Mouse (Mus musculus): ENCODE data around the gene Thoc3. TPM values are rescaled to one million over a fixed set of nuclear protein-coding genes. Genes with fewer than 3 reads are reported as not detected.

Thoc3 gene
- polyA plus RNA-seq, 1 experiment, result 5.1 TPM

- Histone ChIP-seq H3K9me3 (ENCODE audit: control insufficient read depth, low read length) (no peaks in the 10 kb centered on the region), H3K4me1 (ENCODE audit: control insufficient read depth) (peaks cover 2% of the 10 kb centered on the region), H3K4me3 (replicated peaks) (no peak overlapping the region), H3K27me3 (ENCODE audit: control insufficient read depth) (peaks cover 19% of the 10 kb centered on the region), H3K36me3 (ENCODE audit: control insufficient read depth) (no peaks in the 10 kb centered on the region)
- TF ChIP-seq GATA1 (IDR thresholded peaks at IDR 0.05; ENCODE audit: low read length), result no peak
- TF ChIP-seq TAL1 (IDR thresholded peaks at IDR 0.05; ENCODE audit: low read length), result no peak
Observed at GRCm38 (mm10) chr13:54447496-54448224, 21.0 kb downstream of the Thoc3 start.

- peaks cover 19% of the 10 kb centered on the region for H3K27me3 ChIP-seq (ENCODE audit: control insufficient read depth)
- H3K36me3 ChIP-seq (ENCODE audit: control insufficient read depth), result no peaks in the 10 kb centered on the region
- no peaks in the 10 kb centered on the region for H3K9me3 ChIP-seq (ENCODE audit: control insufficient read depth, low read length)
- H3K4me1 ChIP-seq (ENCODE audit: control insufficient read depth), result peaks cover 2% of the 10 kb centered on the region
- H3K4me3 ChIP-seq (replicated peaks), result no peak overlapping the region
- TF ChIP-seq TAL1 (IDR thresholded peaks at IDR 0.05; ENCODE audit: low read length), result no peak
Observed at GRCm38 (mm10) chr13:54446686-54447495, 21.8 kb downstream of the Thoc3 start.

GRCm38 (mm10) chr13:54443693-54444092 lies 25.0 kb downstream of the Thoc3 start:
- TF ChIP-seq GATA1 (IDR thresholded peaks at IDR 0.05; ENCODE audit: low read length) (no peak), TAL1 (IDR thresholded peaks at IDR 0.05; ENCODE audit: low read length) (no peak)
- Histone ChIP-seq H3K27me3 (ENCODE audit: control insufficient read depth) (peaks cover 15% of the 10 kb centered on the region), H3K9me3 (ENCODE audit: control insufficient read depth, low read length) (no peaks in the 10 kb centered on the region)

GRCm38 (mm10) chr13:54439912-54440311 lies 28.7 kb downstream of the Thoc3 start:
- no peaks in the 10 kb centered on the region for H3K4me1 ChIP-seq (ENCODE audit: control insufficient read depth)
- H3K36me3 ChIP-seq (ENCODE audit: control insufficient read depth), result no peaks in the 10 kb centered on the region
- no peaks in the 10 kb centered on the region for H3K9me3 ChIP-seq (ENCODE audit: control insufficient read depth, low read length)
- no peak for TF ChIP-seq GATA1 (IDR thresholded peaks at IDR 0.05; ENCODE audit: low read length)
- no peak for TF ChIP-seq TAL1 (IDR thresholded peaks at IDR 0.05; ENCODE audit: low read length)
- H3K4me3 ChIP-seq (replicated peaks), result no peak overlapping the region
- H3K27me3 ChIP-seq (ENCODE audit: control insufficient read depth), result no peaks in the 10 kb centered on the region

More at GRCm38 (mm10) chr13:54443693-54444092, 25.0 kb downstream of the Thoc3 start:
- Histone ChIP-seq H3K36me3 (ENCODE audit: control insufficient read depth) (no peaks in the 10 kb centered on the region), H3K4me3 (replicated peaks) (no peak overlapping the region), H3K4me1 (ENCODE audit: control insufficient read depth) (peaks cover 2% of the 10 kb centered on the region)

- Histone ChIP-seq H3K4me3 (replicated peaks) (no peak overlapping the region), H3K4me1 (ENCODE audit: control insufficient read depth) (no peaks in the 10 kb centered on the region), H3K27me3 (ENCODE audit: control insufficient read depth) (no peaks in the 10 kb centered on the region), H3K36me3 (ENCODE audit: control insufficient read depth) (no peaks in the 10 kb centered on the region), H3K9me3 (ENCODE audit: control insufficient read depth, low read length) (no peaks in the 10 kb centered on the region)
- TF ChIP-seq TAL1 (IDR thresholded peaks at IDR 0.05; ENCODE audit: low read length) (no peak), GATA1 (IDR thresholded peaks at IDR 0.05; ENCODE audit: low read length) (no peak)
Observed at GRCm38 (mm10) chr13:54438814-54439213, 29.8 kb downstream of the Thoc3 start.

GRCm38 (mm10) chr13:54437083-54437482 lies 31.6 kb downstream of the Thoc3 start:
- H3K4me3 ChIP-seq (replicated peaks), result no peak overlapping the region
- no peaks in the 10 kb centered on the region for H3K9me3 ChIP-seq (ENCODE audit: control insufficient read depth, low read length)

GRCm38 (mm10) chr13:54436666-54437065 lies 32.0 kb downstream of the Thoc3 start:
- no peaks in the 10 kb centered on the region for H3K27me3 ChIP-seq (ENCODE audit: control insufficient read depth)
- TF ChIP-seq GATA1 (IDR thresholded peaks at IDR 0.05; ENCODE audit: low read length) (no peak), TAL1 (IDR thresholded peaks at IDR 0.05; ENCODE audit: low read length) (no peak)
- H3K36me3 ChIP-seq (ENCODE audit: control insufficient read depth), result no peaks in the 10 kb centered on the region
- no peaks in the 10 kb centered on the region for H3K9me3 ChIP-seq (ENCODE audit: control insufficient read depth, low read length)
- no peak overlapping the region for H3K4me3 ChIP-seq (replicated peaks)
- no peaks in the 10 kb centered on the region for H3K4me1 ChIP-seq (ENCODE audit: control insufficient read depth)

More at GRCm38 (mm10) chr13:54437083-54437482, 31.6 kb downstream of the Thoc3 start:
- Histone ChIP-seq H3K27me3 (ENCODE audit: control insufficient read depth) (no peaks in the 10 kb centered on the region), H3K36me3 (ENCODE audit: control insufficient read depth) (no peaks in the 10 kb centered on the region), H3K4me1 (ENCODE audit: control insufficient read depth) (no peaks in the 10 kb centered on the region)
- TF ChIP-seq GATA1 (IDR thresholded peaks at IDR 0.05; ENCODE audit: low read length), result no peak
- TF ChIP-seq TAL1 (IDR thresholded peaks at IDR 0.05; ENCODE audit: low read length), result no peak

GRCm38 (mm10) chr13:54431161-54431560 lies 37.5 kb downstream of the Thoc3 start:
- TF ChIP-seq GATA1 (IDR thresholded peaks at IDR 0.05; ENCODE audit: low read length) (no peak), TAL1 (IDR thresholded peaks at IDR 0.05; ENCODE audit: low read length) (no peak)
- H3K9me3 ChIP-seq (ENCODE audit: control insufficient read depth, low read length), result no peaks in the 10 kb centered on the region
- H3K27me3 ChIP-seq (ENCODE audit: control insufficient read depth), result no peaks in the 10 kb centered on the region
- no peak overlapping the region for H3K4me3 ChIP-seq (replicated peaks)
- no peaks in the 10 kb centered on the region for H3K4me1 ChIP-seq (ENCODE audit: control insufficient read depth)
- H3K36me3 ChIP-seq (ENCODE audit: control insufficient read depth), result no peaks in the 10 kb centered on the region

- H3K36me3 ChIP-seq (ENCODE audit: control insufficient read depth), result no peaks in the 10 kb centered on the region
- no peaks in the 10 kb centered on the region for H3K27me3 ChIP-seq (ENCODE audit: control insufficient read depth)
- TF ChIP-seq TAL1 (IDR thresholded peaks at IDR 0.05; ENCODE audit: low read length) (no peak), GATA1 (IDR thresholded peaks at IDR 0.05; ENCODE audit: low read length) (no peak)
- H3K4me1 ChIP-seq (ENCODE audit: control insufficient read depth), result no peaks in the 10 kb centered on the region
- H3K9me3 ChIP-seq (ENCODE audit: control insufficient read depth, low read length), result no peaks in the 10 kb centered on the region
- H3K4me3 ChIP-seq (replicated peaks), result no peak overlapping the region
Observed at GRCm38 (mm10) chr13:54430051-54430450, 38.6 kb downstream of the Thoc3 start.
